Mouse (Mus musculus) myocyte (in vitro differentiated cells): ENCODE data around the gene Hsd11b2.
"Not testable (repeated sequence)": the region's sequence is repeated elsewhere in the genome, so short reads cannot be mapped to it uniquely, and the experiment has no call there.

ENCODE experiments used
- POLR2A ChIP-seq: IDR thresholded peaks from one replicate; pipeline ENCODE4 v1.6.1; 2011; ENCODE audit warnings: low read depth, mild to moderate bottlenecking, control low read depth, moderate library complexity; ENCODE audit not compliant: insufficient read length
- USF1 ChIP-seq: IDR thresholded peaks from one replicate; pipeline ENCODE4 v1.6.1; 2011; ENCODE audit warnings: low read depth, mild to moderate bottlenecking, control low read depth, moderate library complexity

GRCm38 (mm10) chr8:105564573-105565229 lies 46.1 kb downstream of the Hsd11b2 start:
- TF ChIP-seq POLR2A, USF1: not testable (repeated sequence)
